Mouse (Mus musculus) liver, adult 2 months (tissue): Measurements from ENCODE around the gene Tmem219.

Source experiments
- CTCF ChIP-seq: fragments of 200-500 bp; IDR thresholded peaks from 2 replicates; pipeline ENCODE4 v1.5.1; 2011; ENCODE audit warnings: low read depth, low read length, control low read depth
- POLR2A ChIP-seq: fragments of 200-500 bp; IDR thresholded peaks from 2 replicates; pipeline ENCODE4 v1.6.1; 2011; ENCODE audit warnings: low read length, control low read depth; ENCODE audit not compliant: insufficient read depth; ENCODE audit errors: extremely low read depth

GRCm38 (mm10) chr7:126941801-126942200 lies 19.1 kb upstream of the Tmem219 start:
- TF ChIP-seq CTCF (no peak), POLR2A (no peak)
